Mouse (Mus musculus) forebrain, embryonic 16.5 days (tissue): ENCODE data around the gene 1700007K13Rik. TPM values are rescaled to one million over a fixed set of nuclear protein-coding genes. Genes with fewer than 3 reads are reported as not detected.
"Not testable (repeated sequence)": the region's sequence is repeated elsewhere in the genome, so short reads cannot be mapped to it uniquely, and the experiment has no call there.

Experiments
- ATAC-seq: fragments of 200-750 bp; cut with Nextera tagmentation; 2 replicates; pipeline ENCODE4 v1.8.0; 2017; ENCODE audit warnings: mild to moderate bottlenecking, moderate library complexity
- H3K27ac ChIP-seq: fragments of 300-500 bp; sonication (generic); 2 replicates; pipeline ENCODE4 v1.5.1; 2014; ENCODE audit warnings: low read length, control low read depth
- H3K27me3 ChIP-seq: fragments of 300-500 bp; sonication (generic); replicated peaks from 2 replicates; pipeline ENCODE4 v1.6.1; 2014; ENCODE audit warnings: low read length; ENCODE audit not compliant: control insufficient read depth, insufficient read depth
- H3K36me3 ChIP-seq: fragments of 300-500 bp; sonication (generic); 2 replicates; pipeline ENCODE4 v1.6.1; 2014; ENCODE audit not compliant: control insufficient read depth, insufficient read depth
- H3K4me1 ChIP-seq: fragments of 300-500 bp; sonication (generic); replicated peaks from 2 replicates; pipeline ENCODE4 v1.6.1; 2014; ENCODE audit warnings: low read length; ENCODE audit not compliant: control insufficient read depth, insufficient read depth
- H3K4me2 ChIP-seq: fragments of 300-500 bp; sonication (generic); 2 replicates; pipeline ENCODE4 v1.6.1; 2014; ENCODE audit warnings: mild to moderate bottlenecking, low read length, control low read depth
- H3K4me3 ChIP-seq: fragments of 300-500 bp; sonication (generic); replicated peaks from 2 replicates; pipeline ENCODE4 v1.5.1; 2014; ENCODE audit warnings: mild to moderate bottlenecking, low read length, control low read depth
- H3K9ac ChIP-seq: fragments of 300-500 bp; sonication (generic); replicated peaks from 2 replicates; pipeline ENCODE4 v1.6.1; 2014; ENCODE audit warnings: low read depth, low read length, control low read depth
- H3K9me3 ChIP-seq: fragments of 300-500 bp; sonication (generic); 2 replicates; pipeline ENCODE4 v1.6.1; 2016; ENCODE audit warnings: low read length; ENCODE audit not compliant: control insufficient read depth
- WGBS: fragments of 180-500 bp; shearing (Covaris S2); extraction: QIAGEN DNeasy Blood & Tissue Kit; methylation state at CpG from one replicate; pipeline ENCODE4 v1.1.7; 2014; 5-methylcytosine and 5-hydroxymethylcytosine counted together
- polyA plus RNA-seq: library from polyadenylated mRNA; unstranded; fragments of >200 nt; fragmentation: Nextera tagmentation; extraction: Ambion mirVana; gene quantifications from 2 replicates; pipeline ENCODE4 v1.2.1, GENCODE M21; 2015

1700007K13Rik gene
- polyA plus RNA-seq, 1 experiment from 2014 or later, result 1.2 TPM

DNA sequence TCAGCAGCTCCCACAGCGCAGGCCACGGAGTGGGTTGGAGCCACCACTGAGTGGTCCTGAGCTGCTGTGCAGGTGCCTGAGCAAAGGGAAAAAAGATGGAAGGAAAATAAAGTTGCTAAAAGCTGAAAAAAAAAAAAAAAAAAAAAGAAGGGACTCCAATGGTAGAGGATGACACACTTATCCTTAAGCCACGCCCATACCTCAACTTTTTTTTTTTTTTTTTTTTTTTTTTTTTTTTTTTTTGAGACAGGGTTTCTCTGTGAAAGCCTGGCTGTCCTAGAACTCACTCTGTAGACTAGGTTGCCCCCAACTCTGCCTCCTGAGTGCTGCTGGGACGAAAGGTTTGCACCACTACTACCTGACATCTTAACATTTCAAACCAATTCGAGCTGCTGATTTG lies 11.9 kb upstream of the 1700007K13Rik start:
- not testable (repeated sequence) for H3K27me3 ChIP-seq, ATAC-seq, H3K4me1 ChIP-seq, H3K36me3 ChIP-seq, H3K9ac ChIP-seq, H3K4me2 ChIP-seq, H3K9me3 ChIP-seq, H3K27ac ChIP-seq, H3K4me3 ChIP-seq
- 91% methylated on average over 4 of the region's 5 CpGs for WGBS

DNA sequence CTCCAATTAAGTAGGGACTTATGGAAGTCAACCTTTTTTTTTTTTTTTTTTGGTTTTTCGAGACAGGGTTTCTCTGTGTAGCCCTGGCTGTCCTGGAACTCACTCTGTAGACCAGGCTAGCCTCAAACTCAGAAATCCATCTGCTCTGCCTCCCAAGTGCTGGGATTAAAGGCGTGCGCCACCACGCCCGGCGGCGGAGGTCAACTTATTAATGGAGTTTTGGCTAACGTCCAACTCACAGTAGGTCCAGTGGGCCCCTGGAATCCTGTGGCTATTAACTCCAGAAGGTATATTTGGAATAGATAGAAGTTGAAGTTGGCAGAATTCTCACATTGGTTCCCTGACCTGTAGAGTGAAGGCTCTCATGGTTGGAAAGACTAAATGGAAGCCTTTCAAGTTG lies 5.9 kb upstream of the 1700007K13Rik start:
- WGBS, result 95% methylated on average over 8 of the region's 8 CpGs
- H3K4me1 ChIP-seq, ATAC-seq, H3K4me3 ChIP-seq, H3K9me3 ChIP-seq, H3K4me2 ChIP-seq, H3K9ac ChIP-seq, H3K27ac ChIP-seq, H3K27me3 ChIP-seq: not testable (repeated sequence)
- peaks cover 26% of the 10 kb centered on the region for H3K36me3 ChIP-seq

DNA sequence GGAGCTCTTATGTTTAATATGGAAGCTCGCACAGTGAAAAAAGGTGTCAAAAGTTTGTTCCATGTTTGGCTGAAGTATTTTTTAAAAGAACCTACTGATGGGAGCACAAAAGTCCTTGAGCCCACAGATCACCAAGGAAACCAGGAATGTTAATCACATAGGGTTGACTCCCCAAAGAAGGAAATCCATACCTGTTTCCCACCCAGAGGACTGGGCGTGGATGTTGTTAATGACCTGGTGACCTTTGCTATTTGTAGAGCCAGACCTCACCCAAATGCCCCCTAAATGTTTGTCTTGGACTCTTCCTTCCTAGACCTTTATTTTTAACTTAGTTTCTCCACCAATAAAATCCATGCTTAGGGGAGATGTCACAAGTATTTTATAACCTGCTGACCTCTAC lies 4.5 kb upstream of the 1700007K13Rik start:
- 94% methylated on average over 2 of the region's 2 CpGs for WGBS
- Histone ChIP-seq H3K4me1 (peaks cover 17% of the 10 kb centered on the region), H3K9me3 (peaks cover 4% of the 10 kb centered on the region), H3K4me2 (no peak overlapping the region), H3K27me3 (no peaks in the 10 kb centered on the region), H3K9ac (no peak overlapping the region), H3K27ac (no peak overlapping the region), H3K36me3 (peaks cover 26% of the 10 kb centered on the region), H3K4me3 (no peak overlapping the region)
- ATAC-seq, result no peak

DNA sequence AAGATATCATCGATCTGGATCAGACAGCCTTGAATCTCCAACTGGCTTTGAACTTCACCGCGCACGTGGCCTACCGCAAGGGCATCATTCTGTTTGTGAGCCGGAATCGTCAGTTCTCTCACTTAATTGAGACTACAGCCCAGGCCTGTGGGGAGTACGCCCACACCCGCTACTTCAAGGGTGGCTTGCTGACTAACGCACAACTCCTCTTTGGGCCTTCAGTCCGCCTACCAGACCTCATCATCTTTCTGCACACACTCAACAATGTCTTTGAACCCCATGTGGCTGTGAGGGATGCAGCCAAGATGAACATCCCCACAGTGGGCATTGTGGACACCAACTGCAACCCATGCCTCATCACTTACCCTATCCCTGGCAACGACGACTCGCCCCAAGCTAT lies 3.3 kb upstream of the 1700007K13Rik start:
- Histone ChIP-seq H3K36me3 (peaks cover 26% of the 10 kb centered on the region), H3K4me1 (peaks cover 17% of the 10 kb centered on the region), H3K27me3 (no peaks in the 10 kb centered on the region), H3K9me3 (peaks cover 4% of the 10 kb centered on the region), H3K27ac (no peak overlapping the region), H3K4me2 (no peak overlapping the region), H3K4me3 (no peak overlapping the region), H3K9ac (no peak overlapping the region)
- ATAC-seq, result no peak
- WGBS, result 98% methylated on average over 14 of the region's 14 CpGs

DNA sequence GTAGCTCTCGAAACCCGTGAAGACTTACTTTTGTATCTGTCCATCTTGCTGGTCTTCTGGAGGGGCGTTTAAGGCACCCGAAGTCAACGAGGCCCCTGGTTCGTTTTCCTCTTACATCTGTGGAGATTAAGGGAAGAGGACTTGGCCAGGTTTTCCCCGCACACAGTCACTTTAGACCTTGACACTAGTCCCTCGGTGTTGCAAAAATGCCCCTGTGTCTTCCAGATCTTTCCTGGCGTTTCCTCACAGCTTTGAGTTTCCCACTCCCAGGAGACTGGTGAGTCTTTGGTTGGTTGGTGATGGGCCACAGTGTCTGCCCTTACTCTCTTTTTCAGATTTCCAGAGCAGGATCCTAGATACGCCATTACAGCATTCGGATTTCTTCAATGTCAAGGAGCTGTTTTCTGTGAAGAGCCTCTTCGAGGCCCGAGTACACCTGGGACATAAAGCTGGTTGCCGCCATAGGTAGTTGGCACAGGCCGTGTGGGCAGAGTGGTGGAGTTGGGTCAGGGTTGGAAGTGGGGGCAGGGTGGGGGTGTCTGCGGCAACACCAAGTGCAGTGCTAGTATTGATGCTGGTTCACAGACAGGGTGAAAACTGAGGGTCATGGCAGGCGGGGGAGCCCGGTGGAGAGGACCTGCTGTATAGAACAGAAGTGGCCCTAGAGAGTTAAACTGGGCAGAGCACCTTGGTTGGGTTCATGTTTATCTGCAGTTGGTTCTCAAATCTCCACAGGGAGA lies 2.5 kb upstream of the 1700007K13Rik start:
- H3K4me1 ChIP-seq, result peaks cover 17% of the 10 kb centered on the region
- 53% methylated on average over 18 of the region's 18 CpGs for WGBS
- H3K4me2 ChIP-seq, result peak overlapping the region; percentile 54
- H3K4me3 ChIP-seq, result peak overlapping the region; percentile 83
- peaks cover 4% of the 10 kb centered on the region for H3K9me3 ChIP-seq
- H3K27me3 ChIP-seq, result no peaks in the 10 kb centered on the region
- H3K36me3 ChIP-seq, result peaks cover 26% of the 10 kb centered on the region
- no peak for ATAC-seq
- H3K27ac ChIP-seq, result no peak overlapping the region
- peak overlapping the region; percentile 95 for H3K9ac ChIP-seq

DNA sequence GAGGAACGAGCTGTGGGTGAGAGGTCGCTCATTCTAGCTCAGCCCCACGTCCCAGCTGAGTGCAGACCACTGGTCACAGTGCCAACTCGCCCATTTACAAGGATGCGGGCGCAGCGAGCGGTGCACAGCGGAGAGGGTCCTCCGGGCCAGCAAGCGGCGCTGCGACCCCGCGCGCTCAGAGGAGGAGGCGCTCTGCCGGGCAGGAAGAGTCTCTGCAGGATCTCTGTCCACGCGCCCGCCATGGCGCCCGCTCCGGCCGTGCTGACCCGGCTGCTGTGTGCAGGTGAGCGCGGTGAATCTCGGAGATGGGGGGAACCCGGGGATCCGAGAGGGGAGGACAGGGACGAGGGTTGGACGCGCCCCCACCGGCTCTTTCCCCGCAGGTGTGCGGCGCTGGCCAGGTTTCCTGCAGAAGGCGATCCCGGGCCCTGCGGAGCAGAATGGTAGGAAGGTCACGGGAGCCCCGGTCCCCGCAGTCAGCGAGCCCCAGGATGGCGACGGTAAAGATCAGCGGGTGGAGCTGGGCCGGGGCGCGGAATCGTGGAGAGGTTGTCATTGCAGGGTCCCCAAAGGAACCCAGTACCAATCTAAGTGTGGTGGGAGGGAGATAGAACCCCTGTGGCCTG lies 1.8 kb upstream of the 1700007K13Rik start, which contains the start of gene Mrps2:
TSS of gene Mrps2 (plus strand) at position 207 of the 626 bp plus-strand sequence.
- Histone ChIP-seq H3K27ac (peak within 1 kb of the TSS; percentile 11; the same call in 1 of the 2 replicates), H3K4me3 (peak within 1 kb of the TSS; percentile 83), H3K9me3 (peaks cover 1% of the 10 kb centered on the region), H3K4me1 (peaks cover 17% of the 10 kb centered on the region), H3K9ac (peak within 1 kb of the TSS; percentile 95), H3K4me2 (peak within 1 kb of the TSS; percentile 54), H3K36me3 (peaks cover 23% of the 10 kb centered on the region), H3K27me3 (no peaks in the 10 kb centered on the region)
- ATAC-seq, result peak; percentile 96
- under 1% methylated on average over 52 of the region's 52 CpGs for WGBS

DNA sequence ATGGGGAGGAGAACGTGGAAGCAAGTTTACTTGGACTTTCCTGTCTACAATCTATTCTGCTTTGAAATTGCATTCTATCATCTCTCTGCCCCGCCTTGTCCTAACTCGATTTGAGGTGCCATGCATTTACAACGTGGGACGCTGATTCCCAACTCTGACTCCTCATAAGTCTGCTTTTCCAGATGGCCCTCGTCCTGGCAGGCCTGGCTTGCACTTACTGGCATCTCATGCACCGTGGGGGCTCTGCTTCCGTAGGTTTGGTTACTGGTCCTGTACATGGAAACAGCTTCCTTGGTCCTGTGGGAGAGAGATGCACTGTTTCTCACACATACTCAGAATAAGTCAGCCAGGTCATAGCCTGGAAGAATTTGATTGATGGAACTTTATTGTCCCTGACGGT lies 1.2 kb downstream of the 1700007K13Rik start:
- Histone ChIP-seq H3K9ac (no peak overlapping the region), H3K36me3 (peaks cover 6% of the 10 kb centered on the region), H3K9me3 (no peaks in the 10 kb centered on the region), H3K27ac (no peak overlapping the region), H3K4me3 (no peak overlapping the region), H3K4me2 (no peak overlapping the region), H3K4me1 (peaks cover 17% of the 10 kb centered on the region), H3K27me3 (no peaks in the 10 kb centered on the region)
- WGBS, result 80% methylated on average over 9 of the region's 9 CpGs
- ATAC-seq, result no peak

DNA sequence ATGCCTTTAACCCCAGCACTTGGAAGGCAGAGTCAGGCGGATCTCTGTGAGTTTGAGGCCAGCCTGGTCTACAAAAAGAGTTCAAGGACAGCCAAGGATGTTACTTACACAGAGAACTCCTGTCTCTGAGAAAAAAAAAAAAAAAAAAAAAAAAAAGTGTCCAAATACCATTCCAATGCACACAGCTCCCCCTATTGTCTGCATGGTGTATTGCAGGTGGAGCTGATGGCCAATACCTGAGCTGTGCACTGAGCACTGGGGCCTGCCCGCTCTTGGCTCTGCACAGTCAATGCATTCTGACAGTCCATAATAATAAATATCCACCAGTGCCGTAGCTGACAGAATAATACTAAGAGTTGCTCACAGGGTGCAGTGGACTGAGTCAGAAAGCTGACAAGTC lies 2.2 kb downstream of the 1700007K13Rik start:
- H3K27me3 ChIP-seq, result no peaks in the 10 kb centered on the region
- H3K4me1 ChIP-seq, result peaks cover 16% of the 10 kb centered on the region
- no peak overlapping the region for H3K9ac ChIP-seq
- no peak overlapping the region for H3K4me2 ChIP-seq
- H3K27ac ChIP-seq, result no peak overlapping the region
- no peaks in the 10 kb centered on the region for H3K9me3 ChIP-seq
- 51% methylated on average over 3 of the region's 3 CpGs for WGBS
- H3K36me3 ChIP-seq, result no peaks in the 10 kb centered on the region
- no peak for ATAC-seq
- no peak overlapping the region for H3K4me3 ChIP-seq

DNA sequence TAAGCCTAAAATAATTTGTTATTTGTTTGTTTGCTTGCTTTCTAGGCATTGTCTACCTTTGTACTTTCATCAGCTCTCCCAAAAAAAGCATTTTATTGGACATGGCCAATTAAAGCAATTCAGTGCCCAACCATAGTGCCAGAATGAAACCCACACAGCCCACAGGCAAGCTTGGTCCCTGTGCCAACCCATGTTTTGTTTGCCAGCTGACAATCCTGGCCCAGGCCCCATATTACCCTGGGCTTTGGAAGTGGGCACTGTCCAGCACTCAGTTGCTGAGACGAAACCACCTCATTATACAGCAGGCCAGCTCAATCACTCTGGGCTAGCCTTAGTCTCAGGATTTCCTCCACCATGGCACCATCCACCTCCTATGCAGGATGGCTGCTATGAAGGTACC lies 9.5 kb downstream of the 1700007K13Rik start:
- H3K27me3 ChIP-seq, result no peaks in the 10 kb centered on the region
- no peak overlapping the region for H3K4me3 ChIP-seq
- no peak overlapping the region for H3K4me2 ChIP-seq
- no peaks in the 10 kb centered on the region for H3K9me3 ChIP-seq
- WGBS, result 57% methylated on average over 1 of the region's 1 CpGs
- H3K36me3 ChIP-seq, result 0 out of 2 replicates have a peak, but pooled peaks cover under 1% of the 10 kb centered on the region
- no peak for ATAC-seq
- no peaks in the 10 kb centered on the region for H3K4me1 ChIP-seq
- no peak overlapping the region for H3K9ac ChIP-seq
- no peak overlapping the region for H3K27ac ChIP-seq
